Mouse (Mus musculus): ENCODE data around the gene Limd2.
A peak's percentile ranks its signal among the peaks of the same experiment; 100 is the strongest.
"Not testable (repeated sequence)": the region's sequence is repeated elsewhere in the genome, so short reads cannot be mapped to it uniquely, and the experiment has no call there.

The Limd2 gene

DNA sequence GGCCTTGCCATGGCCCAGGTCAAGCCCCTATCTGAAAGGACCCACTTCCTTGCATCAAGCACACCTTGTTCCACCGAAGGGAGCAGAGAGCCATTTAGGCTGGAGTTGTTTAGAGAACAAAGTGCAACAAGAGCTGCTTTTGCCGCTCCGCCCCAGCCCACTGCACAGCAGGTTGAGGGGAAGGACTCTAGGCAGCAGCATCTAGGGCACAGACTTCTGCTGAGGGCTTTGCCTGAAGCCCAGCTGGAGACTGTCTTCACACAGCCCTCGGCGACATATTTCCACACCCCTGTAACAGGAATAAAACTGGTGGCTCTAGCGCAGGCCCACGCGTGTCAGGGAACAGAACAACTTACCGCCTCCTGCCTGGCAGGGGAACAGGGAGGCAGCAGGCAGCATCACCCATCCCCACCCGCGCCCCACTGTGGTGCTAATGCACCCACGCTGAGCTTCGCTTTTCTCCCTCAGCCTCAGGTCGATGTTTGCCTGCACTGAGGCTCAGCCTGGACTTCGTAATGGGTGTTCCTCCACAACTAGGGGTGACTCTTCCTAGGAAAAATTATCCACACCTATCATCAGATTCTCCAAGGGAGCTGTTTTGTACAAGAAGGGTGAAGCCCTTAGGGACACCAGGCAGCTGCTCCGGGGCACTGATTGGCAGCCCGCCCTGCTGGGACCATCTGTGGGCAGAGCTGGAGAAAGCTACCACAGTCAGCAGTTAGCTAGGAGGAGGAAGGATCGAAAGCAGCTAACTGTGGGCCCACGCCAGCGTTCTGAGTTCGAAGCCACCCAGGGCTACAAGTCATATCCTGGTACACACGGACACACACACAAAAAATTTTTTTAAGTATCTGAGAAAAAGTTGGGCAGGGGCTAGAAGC, at the start of gene Limd2, which contains the start of gene Gm10840:
Gene Limd2, minus strand, starts transcription at position 20 of the 881 bp plus-strand sequence.
Gene Gm10840, plus strand, starts transcription at position 10 of the 881 bp plus-strand sequence.
- DNase-seq, result peak; percentile 84

GRCm38 (mm10) chr11:106202123-106202465, 41.4 kb upstream of the Limd2 start, which contains the start of gene Strada:
TSS of gene Strada (minus strand) at chr11:106202168.
- no peak for DNase-seq

- no peak for DNase-seq
Measured at GRCm38 (mm10) chr11:106201337-106202122, 40.9 kb upstream of the Limd2 start.

GRCm38 (mm10) chr11:106200756-106201155, 40.1 kb upstream of the Limd2 start:
- no peak for DNase-seq

DNA sequence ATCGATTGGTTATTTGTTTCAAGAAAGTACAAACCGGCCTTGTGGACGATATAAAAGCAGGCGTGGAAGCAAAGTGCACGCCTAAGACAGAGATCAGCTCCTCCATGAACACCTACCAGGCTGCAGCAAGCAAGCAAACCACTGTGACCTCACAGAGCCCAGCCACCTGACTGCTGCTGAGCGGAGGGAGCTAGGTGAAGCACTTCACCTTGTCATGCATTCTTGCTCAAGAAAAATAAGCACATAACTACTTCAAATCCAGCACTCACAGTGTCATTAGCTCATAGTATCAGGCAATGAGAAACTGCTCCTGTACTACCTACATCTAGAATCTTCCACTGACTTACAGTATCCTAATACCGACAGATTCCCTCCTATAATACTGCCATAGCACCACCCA, 39.3 kb upstream of the Limd2 start:
- not testable (repeated sequence) for DNase-seq

GRCm38 (mm10) chr11:106198277-106198676, 37.6 kb upstream of the Limd2 start:
- DNase-seq, result no peak

- no peak for DNase-seq
Measured at GRCm38 (mm10) chr11:106195341-106195740, 34.7 kb upstream of the Limd2 start.

GRCm38 (mm10) chr11:106194891-106195290, 34.2 kb upstream of the Limd2 start:
- DNase-seq, result no peak

GRCm38 (mm10) chr11:106194155-106194541, 33.5 kb upstream of the Limd2 start:
- no peak for DNase-seq

DNA sequence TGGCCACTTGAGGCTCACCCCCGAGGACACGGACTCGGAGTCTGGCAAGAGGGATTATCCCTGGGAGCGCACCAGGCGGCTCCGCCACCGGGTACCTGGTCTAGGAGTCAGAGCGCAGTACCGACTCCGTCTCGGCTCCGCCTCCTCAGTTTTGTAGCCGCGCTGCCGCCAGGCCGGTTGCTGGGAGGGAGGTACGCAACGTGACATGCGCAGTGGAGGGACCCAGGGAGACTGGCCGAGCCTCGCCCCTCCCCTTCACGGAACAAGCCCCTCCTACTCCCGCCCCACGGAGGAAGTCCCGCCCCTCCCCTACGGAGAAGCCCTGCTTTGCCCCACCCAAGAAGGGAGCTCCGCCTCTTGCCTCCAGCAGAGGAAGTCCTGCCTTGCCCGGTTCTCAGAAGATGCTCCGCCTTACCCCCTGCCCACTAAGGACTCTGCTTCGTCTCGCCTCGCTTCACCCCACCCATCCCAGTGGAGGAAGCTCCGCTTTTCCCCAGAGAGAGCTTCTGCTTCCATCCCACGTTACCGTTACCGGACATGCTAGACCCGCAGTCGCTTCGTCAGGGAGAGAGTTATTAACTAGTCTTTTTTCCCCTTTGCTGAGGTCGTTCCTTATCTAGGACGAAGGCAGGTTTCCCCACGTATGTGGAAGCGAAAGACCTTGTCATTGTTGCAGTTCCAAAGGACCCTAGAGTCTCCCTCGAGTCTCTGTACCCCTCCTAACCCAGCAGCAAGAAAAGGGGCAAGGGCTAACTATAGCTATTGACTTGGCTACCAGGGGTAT, 32.9 kb upstream of the Limd2 start:
- DNase-seq, result peak; percentile 98

GRCm38 (mm10) chr11:106192657-106193370, 32.2 kb upstream of the Limd2 start:
- no peak for DNase-seq

- DNase-seq, result no peak
Measured at GRCm38 (mm10) chr11:106192241-106192640, 31.6 kb upstream of the Limd2 start.

DNA sequence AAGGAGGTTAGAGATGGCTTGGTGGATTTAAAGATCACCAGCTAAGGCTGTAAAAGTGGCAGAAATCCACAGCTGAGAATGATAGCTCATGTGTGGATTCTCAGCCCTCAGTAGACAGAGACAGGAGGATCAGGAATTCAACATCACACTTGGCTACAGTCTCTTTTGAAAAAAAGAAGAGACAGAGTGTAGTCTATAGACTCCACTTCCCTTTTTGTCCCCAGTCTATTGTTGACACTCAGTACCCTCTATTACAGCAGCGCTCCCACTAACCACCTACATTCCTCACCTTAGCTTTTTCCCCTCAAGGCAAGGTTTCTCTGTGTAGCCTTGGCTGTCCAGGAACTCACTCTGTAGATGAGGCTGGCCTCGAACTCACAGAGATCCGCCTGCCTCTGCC, 31.1 kb upstream of the Limd2 start:
- DNase-seq, result no peak

GRCm38 (mm10) chr11:106187326-106187725, 26.7 kb upstream of the Limd2 start:
- DNase-seq, result no peak

GRCm38 (mm10) chr11:106180449-106180801, 19.8 kb upstream of the Limd2 start:
- DNase-seq, result no peak

- DNase-seq, result peak; percentile 85
Measured at GRCm38 (mm10) chr11:106179711-106180448, 19.2 kb upstream of the Limd2 start.

DNA sequence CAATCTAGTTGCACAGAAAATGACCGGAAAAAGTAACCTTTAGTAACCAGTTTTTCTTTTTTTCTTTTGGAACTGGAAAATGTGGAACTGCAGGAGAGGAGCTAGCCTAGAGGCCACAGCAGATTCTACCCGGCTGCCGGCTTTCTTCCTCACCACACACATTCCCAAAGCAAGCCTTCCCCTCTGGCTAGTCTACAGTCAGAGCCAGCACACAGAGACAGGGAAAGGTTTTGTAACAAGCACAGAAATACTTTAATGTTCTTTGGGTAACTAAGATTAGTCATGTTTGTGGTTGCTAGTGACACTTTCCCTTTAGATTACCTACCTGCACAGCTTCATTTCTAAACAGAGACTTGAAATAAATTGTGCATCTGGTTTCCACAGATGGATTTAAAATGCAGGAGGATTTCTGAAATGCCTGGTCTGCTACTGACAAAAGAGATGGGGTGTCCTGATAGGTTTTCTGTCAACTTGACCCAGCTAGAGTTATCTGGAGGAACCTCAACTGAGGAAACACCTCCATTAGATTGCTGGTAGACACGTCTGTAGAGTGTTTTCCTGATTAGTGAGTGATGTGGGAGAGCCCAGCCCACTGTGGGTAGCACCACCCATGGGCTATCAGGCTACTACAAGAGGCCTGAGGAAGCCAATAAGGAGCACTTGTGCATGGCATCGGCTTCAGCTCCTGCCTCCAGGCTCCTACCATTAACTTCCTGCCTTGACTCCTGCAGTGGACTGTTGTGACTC, 17.5 kb upstream of the Limd2 start:
- no peak for DNase-seq

GRCm38 (mm10) chr11:106176372-106176771, 15.7 kb upstream of the Limd2 start:
- no peak for DNase-seq

- DNase-seq, result peak; percentile 75
Measured at GRCm38 (mm10) chr11:106175081-106175480, 14.4 kb upstream of the Limd2 start.

- DNase-seq, result peak; percentile 77
Measured at GRCm38 (mm10) chr11:106174372-106174771, 13.7 kb upstream of the Limd2 start.

GRCm38 (mm10) chr11:106173228-106173627, 12.6 kb upstream of the Limd2 start:
- DNase-seq, result no peak
